Mouse (Mus musculus) adrenal gland, postnatal 10 days (tissue): ENCODE measurements around the gene Fus. TPM values are rescaled to one million over a fixed set of nuclear protein-coding genes. Genes with fewer than 3 reads are reported as not detected.

ENCODE experiments used
- DNase-seq: peaks from one replicate; pipeline ENCODE4 v3.0.0; 2021; ENCODE audit warnings: mixed read lengths
- total RNA-seq, 2 experiments: library from RNA; stranded (reverse); gene quantifications; 2 replicates each; pipeline ENCODE4 v1.2.3; 2021

The Fus gene
- total RNA-seq, 2 experiments from 2014 or later = 261 to 396 TPM

- peak; percentile 62 for DNase-seq
Observed at GRCm38 (mm10) chr7:127944614-127945013, 22.6 kb upstream of the Fus start.

GRCm38 (mm10) chr7:127946470-127947023 is 20.7 kb upstream of the Fus start, which contains the start of gene Prss36:
Prss36 (minus strand) TSS chr7:127946725.
- no peak for DNase-seq

DNA sequence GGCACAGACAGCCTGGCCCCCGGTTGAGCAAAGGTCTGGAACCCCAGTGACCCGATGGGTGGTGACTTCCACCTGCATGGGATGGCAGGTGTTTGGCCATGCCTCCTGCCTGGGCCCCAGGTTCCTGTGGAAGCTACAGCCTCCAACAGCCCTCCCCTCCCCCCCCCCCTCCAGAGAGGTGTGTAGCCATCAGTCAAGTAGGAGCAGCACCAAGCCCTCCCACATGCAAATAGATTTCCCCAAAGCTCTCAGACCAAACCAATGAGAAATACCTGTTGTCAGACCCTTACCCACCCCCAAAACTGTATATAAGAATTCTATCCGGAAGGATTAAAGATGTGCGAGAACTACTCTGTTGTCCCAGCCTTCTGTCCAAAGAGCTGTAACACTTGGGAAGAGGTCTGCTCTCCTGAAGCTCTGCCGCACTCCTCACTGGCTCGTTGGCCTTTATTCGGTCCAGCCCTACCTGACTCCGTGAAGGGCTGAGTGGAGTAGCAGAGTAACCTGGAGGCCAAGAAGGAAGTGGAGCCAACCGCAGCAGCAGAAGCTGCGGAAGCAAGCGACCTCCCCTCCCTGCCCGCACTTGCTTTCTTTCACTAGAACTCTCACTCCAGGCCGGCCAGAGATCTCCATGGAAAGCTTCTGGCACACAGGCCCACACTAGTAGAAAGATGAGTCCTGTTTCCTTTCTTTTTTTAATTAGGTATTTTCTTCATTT is 14.2 kb upstream of the Fus start:
- no peak for DNase-seq

DNA sequence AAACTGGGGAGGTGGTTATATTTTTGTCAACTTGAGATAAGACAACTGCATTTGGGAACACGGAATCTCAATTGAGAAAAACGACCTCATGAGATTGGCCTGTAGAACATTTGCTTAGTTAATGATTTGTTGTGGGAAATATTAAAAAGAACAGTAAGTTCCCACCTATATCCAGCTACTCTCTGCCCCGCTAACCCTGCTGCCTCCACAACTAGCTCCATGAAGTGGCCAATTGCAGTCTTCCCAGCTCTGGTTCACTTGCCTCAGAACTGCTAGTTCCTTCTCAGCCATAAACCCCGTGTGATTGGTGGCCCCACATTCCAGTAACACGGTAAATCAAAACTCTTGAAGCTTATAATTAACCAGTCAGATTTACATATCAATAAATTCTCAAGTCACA is 7.9 kb upstream of the Fus start:
- DNase-seq = no peak

DNA sequence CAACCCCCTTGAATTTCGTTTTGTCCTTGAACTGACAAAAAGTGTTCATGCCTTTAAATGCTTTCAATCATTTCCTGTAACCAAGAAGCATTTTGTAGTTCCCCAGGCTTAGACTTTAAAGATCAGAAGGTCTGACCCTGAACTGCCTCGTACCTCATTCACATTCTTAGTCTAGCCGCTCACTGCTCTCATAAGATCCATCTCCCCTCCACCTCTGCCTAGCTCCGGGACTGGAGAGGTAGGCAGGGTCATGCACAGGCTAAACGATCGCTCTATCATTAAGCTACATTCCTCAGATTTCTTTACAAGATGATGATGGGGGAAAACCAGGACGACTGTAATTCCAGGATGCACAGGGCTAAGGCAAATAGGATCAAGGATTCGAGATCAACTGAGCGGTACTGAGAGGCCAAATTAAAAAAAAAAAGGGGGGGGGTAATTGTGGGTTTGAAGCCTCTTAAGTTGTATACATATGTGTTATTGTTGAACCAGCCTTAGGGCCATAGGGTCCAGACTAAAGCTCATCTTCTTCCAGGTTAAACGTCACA is 812 bp upstream of the Fus start:
- DNase-seq = peak; percentile 29

DNA sequence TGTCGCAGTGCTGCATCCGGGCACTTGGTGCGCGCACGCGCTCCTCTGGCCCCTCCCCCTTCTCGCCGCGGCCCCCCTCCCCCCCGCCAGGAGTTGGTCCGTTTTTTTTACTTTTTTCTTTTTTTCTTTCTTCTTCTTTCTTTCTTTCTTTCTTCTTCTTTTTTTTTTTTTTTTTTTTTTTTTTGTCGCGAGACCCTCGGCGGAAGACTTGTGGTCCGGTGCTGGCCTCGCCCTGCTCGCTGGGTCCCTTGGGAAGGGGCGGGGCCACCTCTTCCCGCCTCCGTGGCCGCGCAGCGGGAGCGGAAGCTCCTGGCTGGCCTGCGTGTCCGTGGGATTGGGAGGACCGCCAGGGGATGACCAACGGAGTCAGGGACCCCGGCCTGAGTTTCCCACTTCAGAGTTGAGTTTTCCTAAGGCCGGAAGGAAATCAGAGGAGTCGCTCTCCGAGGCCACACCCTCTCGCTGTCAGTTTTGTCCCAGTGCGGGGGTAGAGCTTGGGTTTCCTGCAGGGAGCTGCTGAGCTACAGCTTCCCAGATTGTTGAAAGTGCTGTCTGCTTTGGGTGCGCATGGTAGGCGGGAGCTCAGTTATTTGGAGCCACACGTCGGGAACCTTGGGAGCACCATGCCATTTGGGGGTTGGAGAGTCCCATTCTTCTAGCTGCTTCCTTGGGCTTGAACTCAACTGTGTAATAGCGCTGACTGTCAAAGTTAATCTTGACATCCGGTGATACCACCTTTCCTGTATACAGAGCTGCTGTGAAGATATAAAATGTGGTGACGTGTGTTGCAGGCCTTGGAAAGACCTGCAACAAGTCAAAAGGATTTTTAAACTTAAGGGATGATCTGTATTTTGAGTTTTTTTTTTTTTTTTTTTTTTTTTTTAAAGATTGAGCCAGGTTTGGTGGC is 918 bp downstream of the Fus start:
- peak; percentile 88 for DNase-seq

DNA sequence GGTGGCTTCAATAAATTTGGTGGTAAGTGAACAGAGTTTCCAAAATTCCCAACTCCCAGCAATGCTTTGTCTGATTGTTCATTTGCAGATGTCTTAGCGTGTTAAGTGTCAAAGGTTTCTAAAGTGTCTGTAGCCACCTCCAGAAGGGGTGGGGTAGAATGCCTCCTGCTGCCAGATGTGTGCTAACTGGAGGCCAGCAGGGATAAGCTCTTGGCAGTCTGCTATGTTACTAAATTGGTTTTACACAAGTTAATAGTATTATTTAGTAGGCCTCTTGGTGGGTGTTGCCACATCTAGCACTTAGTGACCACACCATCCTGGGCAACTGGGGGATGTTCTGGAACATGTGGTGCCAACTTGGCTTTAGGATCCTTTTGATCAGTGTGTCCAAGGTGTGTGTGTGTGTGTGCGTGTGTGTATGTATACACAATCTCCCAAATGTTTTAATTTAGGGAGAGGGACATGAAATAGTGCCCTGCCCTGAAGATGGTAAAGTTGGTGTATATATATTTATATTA is 7.2 kb downstream of the Fus start:
- peak; percentile 44 for DNase-seq

GRCm38 (mm10) chr7:127978856-127979255 is 11.6 kb downstream of the Fus start:
- DNase-seq = no peak

DNA sequence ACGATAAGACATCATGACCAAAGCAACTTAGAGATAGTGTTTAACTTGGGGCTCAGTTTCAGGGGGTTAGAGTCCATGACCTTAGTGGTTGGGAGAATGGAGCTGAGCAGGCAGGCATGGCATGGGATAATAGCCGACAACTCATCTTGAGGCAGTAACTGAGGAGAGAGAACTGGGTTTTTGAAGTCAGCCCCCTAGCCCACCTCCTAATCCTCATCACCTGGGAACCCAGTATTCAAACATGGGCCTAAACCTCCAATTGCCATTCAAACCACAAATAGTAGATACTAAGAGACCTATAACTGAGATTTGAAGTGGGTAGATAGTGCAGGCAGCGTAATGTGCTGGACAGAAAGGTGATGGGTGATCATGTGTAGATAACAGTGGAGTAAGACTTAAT is 13.3 kb downstream of the Fus start:
- DNase-seq = no peak

- no peak for DNase-seq
Observed at GRCm38 (mm10) chr7:127988904-127989303, 21.6 kb downstream of the Fus start.

GRCm38 (mm10) chr7:127991643-127992487 is 24.6 kb downstream of the Fus start:
- peak; percentile 83 for DNase-seq

DNA sequence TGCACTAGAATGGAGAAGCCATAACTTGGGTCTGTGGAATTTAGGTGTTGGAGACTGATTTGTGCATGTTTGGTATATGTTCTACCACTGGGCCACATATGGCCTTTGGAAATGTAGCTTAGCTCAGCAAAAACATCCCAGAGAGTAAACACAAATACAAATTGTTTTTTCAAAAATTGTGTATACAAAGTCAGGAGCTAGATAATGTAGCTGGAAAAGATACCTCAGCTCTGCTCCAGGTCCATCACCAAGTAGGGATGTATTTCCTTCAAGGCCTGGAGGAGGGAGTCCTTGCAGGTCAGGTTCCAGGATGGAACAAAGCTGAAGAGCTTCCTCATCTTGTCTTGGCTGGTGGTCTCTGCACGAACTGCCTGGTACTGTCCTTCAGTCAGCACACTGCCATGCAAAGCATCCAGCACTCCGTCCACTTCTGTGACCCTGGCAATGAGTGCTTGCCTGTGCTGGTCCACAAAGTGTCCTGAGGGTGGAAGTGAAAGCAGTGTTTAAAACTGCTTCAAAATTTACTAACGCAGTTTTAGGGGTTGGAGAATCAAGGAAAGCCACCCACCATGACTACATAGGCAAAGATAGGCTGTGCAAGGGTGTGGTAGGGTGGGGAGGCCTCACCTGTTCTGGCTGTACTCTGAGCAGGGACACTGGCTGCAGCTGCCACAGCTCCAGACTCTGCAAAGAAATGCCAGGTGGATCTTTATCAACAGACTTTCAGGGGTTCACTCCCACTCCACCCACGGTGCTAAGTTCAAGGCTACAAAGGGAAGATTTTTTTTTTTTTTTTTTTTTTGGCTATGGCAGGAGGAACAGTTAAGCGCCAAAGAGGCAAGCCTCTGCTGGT is 25.5 kb downstream of the Fus start:
- no peak for DNase-seq

DNA sequence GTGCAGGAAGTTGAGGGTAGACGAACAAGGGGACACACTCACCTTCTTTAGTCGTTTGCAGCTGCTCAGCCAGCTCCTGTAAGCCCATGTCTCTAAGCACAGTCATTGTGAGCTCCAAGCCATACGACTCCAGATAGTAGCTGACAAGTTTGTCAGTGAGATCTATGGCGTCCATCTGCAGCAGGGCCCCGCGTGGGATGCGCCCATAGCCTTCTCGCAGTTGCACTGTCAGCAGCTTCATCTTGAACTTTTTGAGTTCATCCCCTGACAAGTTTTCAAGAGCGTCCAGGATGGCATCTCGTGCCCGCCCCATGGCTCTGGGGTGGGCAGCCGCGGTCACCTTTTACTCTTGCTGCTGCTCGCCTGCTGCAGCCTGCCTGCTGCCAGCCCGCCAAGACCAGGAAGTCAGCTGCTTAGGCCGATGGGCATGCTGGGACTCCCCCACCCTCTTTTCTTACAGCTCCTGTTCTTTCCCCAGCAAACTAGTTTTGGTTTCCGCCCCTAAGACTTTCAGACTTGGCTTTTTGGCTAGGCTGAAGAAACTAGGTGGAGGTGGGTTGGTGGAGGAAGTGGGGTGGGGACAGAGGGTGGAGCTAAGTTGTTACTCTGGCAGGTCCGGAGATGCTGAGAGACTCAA is 26.2 kb downstream of the Fus start, which contains the start of gene Pycard:
Pycard (minus strand) TSS at position 527 of the 637 bp plus-strand sequence.
- peak; percentile 60 for DNase-seq

GRCm38 (mm10) chr7:127999436-127999835 is 32.2 kb downstream of the Fus start:
- no peak for DNase-seq

- DNase-seq = peak; percentile 36
Observed at GRCm38 (mm10) chr7:128000068-128000950, 33.1 kb downstream of the Fus start.

GRCm38 (mm10) chr7:128003098-128003497 is 35.8 kb downstream of the Fus start:
- DNase-seq = no peak

GRCm38 (mm10) chr7:128003688-128004087 is 36.4 kb downstream of the Fus start, which contains the start of gene Trim72:
Trim72 (plus strand) TSS chr7:128003949.
- no peak for DNase-seq

- no peak for DNase-seq
Observed at GRCm38 (mm10) chr7:128004150-128004486, 36.9 kb downstream of the Fus start.
